Mouse (Mus musculus) left cerebral cortex, adult 9 months (tissue): ENCODE results near the gene Slc6a21.

ENCODE experiments used
- DNase-seq, 2 experiments: peaks; one replicate each; pipeline ENCODE4 v3.0.0; 2022; ENCODE audit warnings: low spot score in 2 of 2

Gene Slc6a21

DNA sequence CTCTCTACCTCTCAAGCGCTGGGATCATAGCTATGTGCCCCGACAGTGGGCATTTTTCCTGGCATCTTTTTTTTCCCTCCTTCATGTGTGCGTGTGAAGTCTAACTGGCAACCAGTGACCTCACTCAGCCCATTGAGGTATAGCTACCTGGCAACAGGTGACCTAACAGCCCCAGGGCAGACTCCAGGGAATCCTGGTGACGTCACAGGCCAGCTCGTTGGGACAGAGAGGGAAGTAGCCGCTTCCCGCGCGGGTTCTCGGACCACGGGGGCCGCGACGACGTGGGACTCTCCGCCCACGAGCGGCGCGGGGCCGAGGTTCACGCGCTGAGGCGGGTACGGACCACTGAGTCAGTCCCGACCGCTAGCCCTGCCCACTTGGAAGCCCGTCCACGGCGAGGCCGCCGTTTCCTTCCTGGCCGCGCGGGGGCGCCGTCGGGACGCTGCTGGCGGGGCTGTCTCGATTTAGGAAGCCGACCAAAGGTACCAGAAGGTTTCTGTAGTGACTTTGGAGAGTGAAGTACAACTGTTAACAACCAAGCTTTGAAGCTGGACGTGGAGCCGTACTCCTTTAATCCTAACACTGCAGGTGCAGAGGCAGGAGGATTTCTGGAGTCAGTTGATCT is at the start of gene Slc6a21:
Gene Slc6a21 (plus strand): TSS at position 378 of the 625 bp plus-strand sequence.
- peak in 1 of 2 experiments; percentile 82 for DNase-seq

DNA sequence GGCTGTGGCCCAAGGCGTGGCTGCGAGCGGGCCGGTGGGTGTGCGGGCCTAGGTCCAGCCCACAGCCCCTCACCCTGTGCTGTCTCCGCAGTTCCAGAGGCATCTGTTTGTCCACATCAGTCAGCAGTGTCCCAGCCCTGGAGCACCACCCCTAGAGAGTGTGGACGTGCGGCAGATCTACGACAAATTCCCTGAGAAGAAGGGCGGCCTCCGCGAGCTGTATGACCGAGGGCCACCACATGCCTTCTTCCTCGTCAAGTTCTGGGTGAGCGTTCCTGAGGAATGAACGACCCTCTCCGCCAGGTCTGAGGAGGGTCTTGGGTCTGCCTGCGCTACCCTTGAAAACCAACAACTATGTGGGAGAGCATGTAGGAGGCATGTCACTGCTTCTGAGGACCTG is 48.8 kb upstream of the Slc6a21 start:
- no peak for DNase-seq

DNA sequence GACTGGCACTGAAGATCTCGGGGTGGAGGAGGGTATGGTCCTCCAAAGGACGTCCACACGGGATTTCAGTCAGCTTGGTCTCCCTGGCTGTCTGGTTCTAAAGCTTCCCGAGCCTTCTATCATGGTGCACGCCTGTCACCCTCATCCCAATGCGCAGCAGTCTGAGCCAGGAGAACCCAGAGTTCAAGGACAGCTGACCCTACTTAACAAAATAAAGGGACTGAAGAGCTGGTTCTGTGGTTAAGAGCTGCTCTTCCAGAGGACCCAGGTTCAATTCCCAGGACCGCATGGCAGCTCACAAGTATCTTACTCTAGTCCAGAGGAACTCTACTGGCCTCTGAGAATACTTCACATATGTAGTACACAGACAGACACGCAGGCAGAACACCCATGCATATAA is 48.3 kb upstream of the Slc6a21 start:
- DNase-seq, result no peak

DNA sequence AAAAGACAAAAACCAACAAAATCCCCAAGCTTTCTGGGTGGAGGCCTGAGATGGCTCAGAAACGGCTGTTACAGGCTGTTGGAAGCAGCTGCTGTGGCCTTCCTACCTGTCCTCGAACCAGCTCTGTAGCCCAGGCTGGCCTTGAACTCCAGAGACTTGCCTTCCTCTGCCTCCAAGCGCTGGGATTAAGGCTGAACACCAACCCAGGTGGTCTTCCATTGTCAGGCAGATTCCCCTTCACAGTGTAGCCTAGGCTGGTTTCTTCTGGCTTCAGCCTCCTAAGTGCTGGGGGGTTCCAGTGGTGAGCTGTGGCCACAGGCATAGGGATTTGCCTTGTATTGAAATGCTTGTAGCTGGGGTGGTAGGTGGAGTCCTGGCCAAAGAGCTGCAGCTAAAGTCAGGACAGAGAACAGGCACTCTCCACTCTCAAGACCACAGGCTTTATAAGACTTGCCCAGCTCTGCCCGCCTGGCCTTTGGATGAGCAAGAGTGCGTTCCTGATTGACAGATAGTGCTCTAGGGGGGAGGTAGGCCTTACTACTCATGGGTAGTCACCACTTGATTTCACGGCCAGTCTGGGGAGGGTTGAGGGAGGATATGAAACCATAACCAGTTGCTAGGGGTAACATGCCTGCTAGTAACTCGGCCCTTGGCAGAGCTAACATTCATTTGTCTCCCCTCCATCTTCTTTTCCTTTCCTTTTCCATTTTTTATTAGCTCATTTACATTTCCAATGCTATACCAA is 47.7 kb upstream of the Slc6a21 start:
- no peak for DNase-seq

DNA sequence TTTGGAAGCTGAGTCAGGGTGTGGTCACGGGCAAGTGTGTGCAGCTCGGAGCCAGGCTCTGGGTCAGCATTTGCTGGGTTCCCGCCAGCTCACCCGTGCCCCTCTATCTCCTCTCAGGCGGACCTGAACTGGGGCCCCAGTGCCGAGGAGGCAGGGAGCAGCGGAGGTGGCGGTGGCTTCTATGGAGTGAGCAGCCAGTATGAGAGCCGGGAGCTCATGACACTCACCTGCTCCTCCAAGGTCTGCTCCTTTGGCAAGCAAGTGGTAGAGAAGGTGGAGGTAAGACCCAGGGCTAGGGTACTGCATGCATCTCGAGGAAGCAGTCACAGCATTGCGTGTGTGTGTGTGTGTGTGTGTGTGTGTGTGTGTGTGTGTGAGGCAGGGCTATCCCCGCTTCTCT is 46.1 kb upstream of the Slc6a21 start:
- no peak for DNase-seq

DNA sequence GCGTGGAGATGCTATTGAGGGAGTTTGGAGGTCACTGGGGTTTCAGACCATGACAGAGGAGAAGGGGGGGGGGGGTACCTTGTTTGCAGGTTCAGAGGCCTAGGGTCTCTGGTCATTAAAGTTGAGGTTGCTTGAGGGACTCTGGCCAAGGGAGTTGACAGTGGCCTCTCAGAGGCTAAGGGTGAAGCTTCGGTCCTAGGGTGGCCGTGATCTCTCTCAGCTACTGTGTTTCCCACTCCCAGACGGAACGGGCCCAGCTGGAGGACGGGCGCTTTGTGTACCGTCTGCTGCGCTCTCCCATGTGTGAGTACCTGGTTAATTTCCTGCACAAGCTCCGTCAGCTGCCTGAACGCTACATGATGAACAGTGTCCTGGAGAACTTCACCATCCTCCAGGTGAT is 45.4 kb upstream of the Slc6a21 start:
- no peak for DNase-seq

DNA sequence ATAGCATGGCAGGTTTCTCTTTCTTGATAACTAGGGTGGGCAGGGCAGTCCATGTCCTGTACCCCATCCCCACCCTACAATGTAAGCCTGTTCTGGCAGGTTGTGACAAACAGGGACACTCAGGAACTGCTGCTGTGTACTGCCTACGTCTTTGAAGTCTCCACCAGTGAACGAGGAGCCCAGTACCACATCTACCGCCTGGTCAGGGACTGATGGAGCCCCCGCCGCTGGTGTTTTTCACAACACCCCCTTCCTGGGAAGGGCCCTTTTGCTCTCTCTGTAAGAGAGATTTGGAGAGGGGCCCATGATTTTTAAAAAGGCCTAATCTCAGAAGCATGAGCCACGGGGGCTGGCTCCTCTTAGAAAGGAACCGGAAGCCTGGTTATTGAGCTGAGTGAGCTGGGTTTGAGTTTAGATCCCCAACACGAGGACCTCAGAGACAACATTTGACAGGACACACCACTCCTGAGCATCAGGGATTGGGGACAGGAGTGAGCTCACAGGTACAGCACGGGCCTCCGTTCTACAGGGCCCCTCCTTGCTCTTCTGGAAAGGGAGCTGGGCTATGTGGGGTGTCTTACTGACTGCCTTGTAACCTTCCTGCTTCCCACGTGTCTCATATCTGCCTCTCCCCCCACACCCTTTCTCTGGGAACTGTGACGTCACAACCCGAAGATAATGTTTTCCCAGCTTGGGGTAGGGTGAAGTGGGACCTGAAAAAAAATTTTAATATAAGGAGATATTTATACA is 44.4 kb upstream of the Slc6a21 start:
- DNase-seq, result peak in 1 of 2 experiments; percentile 66

DNA sequence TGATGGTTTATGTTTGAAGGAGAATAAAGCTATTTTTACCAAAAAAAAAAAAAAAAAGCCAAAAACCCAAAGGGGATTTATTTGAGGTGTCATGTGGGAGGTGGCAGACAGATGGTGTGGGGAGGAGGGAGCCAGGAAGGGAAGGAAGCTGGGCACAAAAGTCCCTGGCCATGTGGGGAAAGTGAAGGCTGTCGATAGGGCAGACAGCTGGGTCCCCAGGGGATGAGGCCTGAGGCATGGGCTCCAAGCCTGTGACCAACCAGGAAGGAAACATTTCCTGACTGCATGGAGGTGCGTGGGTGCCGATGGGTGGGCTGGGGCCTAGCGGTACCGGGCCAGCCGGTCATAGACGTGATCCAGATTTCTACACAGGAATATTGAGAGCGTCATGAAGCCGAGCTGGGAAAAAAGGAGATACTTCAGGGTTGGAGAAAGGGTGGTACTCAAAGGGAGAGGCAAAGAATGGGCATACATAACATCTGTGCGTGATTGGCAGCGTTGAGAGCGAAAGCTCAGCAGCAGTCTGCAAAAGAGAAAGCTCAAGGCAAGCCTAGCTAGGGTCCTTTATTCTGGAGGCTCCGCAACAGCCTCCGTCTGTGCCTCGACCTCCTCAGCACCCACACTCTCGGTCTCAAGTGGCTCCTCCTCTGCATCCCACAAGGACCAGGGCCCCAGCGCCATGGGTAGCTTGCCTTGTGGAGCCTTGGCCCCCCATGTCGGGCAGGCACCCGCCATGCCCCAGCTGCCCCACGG is 43.6 kb upstream of the Slc6a21 start:
- DNase-seq, result peak; percentile 55 to 87

DNA sequence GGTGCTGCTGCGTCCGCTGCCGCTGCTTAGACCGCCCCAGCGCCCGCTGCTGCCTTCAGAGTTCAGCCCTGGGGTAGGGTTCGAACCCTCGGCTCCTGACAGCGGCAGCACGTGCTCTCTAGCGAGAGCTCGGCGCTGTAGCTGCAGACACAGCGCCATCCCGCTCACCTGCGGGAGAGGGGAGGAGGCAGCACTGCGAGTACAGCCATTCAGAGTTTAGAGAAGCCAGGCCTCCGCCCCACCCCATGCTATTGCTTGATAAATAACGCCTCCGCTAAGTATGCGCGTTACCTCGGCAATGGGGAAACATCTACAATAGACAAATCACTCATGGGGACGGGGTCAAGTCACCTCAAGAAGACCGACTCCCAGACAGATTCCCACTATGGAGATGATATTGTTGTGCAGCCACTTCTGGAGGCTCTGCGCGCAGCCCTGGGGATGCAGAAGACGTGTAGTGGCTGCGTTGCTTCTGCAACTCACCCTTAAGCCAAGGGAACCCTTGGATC is 42.9 kb upstream of the Slc6a21 start:
- DNase-seq, result no peak

DNA sequence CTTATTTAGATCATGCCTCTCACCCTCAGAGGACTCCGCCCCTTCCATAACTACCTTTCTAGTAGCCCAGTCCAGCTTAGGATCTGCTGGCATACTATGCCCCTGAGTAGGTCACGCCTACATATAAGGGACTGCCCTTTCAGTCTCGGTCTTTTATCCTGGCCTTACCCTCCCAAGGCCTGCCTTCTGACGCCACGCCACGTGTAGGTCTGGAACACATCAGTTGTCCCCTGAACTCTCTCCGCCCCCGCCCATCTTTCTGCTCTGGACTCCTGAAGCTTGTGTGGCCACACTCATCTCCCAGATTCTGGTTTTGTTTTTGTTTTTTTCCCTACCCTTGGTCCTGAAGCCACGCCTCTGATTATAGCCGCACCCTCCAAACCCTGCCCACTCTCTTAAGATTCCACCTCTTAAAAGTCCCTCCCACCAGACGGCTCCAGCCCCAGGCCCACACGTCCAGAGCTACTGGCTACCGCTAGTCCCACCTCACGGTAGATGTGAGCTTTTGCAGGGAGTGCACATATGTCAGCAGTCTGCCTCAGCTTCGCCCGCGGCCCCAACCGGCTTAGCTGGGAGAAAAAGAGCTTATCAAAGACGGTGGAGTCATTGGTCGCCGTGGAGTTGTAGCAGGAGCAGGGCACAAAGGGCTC is 42.3 kb upstream of the Slc6a21 start:
- DNase-seq, result no peak

DNA sequence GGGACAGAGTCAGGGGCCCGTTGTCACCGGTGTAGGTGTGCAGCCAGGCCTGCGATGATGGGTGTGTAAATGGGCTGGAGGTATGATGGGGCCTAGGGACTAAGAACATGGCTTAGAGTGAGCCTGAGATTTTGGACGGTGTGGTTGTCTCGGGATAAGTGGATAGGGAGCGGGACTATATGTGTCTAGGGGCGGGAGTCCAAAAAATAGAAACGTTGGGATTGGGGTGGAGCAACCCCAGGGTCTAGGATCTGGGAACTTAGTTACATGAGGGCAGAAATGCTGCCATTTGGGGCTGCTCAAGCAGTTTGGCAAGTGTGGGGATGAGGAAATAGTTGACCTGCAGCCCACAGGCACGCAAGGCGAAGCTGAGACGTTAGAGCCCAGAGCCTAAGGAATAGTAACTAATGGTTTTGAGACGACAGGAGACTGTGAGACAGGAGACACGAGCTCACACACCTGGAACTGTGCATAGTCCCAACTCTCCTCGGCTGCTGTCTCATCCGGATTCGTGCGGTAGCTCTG is 41.6 kb upstream of the Slc6a21 start:
- DNase-seq, result no peak

DNA sequence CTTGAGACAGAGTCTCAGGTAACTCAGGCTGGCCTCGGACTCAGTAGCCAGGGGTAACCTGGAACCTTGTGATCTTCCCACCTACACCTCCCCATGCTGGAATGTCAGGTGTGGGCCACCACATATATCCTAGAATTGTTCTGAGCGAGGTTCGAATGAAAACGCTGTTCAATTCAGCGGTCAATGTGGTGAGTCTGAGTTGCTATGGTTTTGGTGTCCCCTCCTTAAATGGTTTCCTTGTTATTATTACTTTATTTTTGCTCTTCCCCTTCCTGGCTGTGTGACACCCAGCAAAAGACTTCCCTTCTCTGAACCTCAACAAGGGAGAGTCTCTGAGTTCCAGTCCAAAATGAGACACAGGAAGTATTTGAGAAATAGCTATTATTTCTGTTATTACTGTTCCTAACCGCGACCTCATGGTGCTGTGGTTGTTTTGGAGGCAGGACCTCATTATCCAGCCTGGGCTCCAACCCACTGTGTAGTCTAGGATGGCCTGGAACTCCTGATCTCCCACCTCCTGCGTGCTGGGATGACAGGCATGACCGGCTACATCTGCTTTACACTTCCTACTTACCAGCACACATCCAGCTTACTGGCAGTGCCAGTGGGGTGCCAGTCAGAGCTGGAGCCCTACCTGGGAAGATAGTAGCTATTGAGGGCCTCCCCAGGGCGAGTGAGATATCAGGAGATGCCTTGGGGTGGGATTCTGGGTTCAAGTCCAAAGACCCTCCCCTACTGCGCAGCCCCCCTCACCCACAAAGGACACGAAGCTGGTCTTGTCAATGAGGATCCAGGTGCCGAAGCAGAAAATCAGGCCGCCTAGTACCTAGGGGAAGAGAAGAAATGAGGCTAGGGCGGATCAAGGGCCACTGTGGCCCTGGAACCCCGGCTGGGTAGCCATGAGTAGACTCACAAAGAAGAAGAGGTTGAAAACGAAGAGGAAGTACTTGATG is 39.3 kb upstream of the Slc6a21 start:
- DNase-seq, result no peak

DNA sequence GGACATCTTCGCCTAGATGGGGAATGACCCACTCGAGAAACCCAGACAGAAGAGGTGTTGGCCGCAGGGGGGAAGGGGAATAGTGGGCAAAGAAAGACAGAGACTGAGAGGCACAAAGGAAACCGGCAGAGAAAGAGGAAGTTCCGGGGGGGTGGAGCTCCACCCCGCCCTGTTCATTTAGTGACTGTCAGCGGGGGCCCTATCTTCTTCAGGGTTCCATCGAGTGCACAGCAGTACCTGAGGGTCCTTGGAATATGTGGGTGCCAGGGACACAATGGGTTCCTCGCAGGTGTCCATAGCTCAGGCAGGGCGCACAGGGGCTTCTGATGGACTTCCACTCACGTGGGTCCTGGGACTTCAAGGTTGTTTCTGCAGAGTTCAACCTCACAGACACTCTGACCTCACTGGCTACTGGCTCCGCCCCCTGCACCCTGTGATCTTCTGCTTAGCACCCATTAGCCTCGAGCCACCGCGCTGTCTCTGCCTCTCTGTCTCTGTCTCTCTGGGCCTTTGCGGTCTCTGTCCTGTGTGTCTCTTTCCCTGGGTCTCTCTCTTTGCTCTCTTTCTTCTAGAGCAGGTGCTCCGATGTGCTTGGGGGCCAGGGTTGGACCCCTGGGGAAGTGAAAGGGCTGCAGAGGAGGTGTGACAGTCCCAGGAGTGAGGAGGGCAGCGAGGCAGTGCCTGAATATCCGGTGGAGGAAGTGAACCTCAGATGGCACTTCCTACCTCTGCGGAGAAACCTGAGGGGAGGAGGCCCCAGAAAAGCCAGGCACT is 38.4 kb upstream of the Slc6a21 start, which contains the start of gene Cd37:
Gene Cd37 (minus strand): TSS at position 393 of the 774 bp plus-strand sequence.
- no peak for DNase-seq

DNA sequence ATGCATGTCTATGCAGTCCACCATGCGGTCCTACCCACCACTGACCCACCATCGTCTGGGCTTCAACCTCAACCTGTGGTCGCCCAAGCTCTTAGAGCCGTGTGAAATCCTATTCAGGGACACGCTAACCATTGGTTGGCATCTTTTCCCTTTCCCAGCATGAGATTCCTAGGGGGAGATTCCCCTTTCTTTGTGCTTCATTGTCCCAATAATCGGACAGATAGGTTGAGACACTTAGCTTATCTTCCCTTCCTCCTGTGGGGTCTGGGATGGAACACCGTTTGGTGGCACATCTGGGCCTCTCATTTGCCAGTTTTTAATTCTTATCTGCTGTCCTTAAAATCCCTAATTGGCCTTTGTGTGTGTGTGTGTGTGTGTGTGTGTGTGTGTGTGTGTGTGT is 37.2 kb upstream of the Slc6a21 start:
- no peak for DNase-seq

DNA sequence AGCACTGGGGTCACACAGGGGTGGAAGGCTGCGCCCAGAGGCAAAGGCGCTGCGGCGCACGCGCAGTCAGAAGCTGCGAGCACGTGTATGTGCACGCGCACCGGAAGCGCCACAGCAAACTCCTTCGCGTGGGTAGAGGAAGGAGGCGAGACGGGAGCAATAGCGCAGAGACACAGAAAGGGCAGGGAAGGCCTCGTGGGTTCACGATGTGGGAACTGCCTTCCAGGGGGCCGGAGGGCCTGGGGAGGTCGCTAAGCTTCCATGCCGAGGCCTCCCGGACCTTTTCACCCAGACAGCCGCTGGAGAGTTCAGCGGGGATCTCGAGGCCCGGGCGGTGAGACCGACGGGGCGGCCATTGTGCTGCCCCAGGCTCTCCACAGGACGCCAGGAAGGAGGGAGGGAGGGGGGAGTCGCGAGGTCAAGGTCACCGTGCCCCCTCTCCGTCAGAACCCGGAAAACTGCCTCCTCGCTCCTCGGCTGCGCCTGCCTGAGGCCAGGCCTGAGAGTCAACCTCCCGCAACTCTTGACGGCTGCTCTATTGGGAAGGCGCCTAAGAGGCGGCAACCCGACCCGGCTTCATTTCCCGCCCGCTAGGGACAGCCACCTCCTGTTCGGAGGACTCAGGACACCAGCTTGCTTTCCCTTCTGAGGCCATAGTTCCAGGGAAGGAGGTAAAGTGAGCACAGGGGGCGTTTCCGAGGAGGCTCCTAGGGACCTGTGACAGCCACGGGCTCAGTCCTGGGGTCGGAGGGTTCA is 36.5 kb upstream of the Slc6a21 start, which contains the start of gene Slc6a16:
Gene Slc6a16 (plus strand): TSS at position 453 of the 756 bp plus-strand sequence.
- DNase-seq, result peak in 1 of 2 experiments; percentile 60

DNA sequence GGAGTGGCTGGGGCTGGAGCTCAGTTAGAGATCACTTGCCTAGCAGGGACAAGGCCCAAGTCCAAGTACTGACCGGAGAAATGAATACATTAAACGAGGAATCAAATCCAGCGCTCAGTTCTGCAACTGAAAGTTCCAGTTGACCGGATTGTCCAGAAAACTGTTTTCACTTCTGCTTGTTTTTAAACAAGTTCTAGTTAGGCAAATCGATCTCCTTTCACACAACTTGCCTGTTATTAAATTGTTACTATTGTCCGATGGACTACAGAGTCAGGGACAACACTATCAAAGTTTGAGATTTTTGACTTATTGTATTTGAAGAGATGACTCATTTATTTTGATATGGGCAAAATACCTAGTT is 35.9 kb upstream of the Slc6a21 start:
- no peak for DNase-seq

DNA sequence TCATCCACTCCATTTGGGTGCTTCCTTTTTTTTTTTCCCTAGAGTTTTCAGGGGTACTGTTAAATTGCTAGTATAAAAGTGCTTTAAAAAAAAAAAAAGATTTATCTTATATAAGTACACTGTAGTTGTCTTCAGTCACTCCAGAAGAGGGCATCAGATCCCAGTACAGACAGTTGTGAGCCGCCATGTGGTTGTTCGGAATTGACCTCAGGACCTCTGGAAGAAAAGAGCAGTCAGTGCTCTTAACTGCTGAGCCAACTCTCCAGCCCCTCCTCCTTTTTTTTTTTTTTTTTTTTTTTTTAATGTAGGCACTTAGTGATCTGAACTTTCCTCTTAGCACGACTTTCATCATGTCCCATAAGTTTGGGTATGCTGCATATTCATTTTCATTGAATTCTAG is 29.6 kb upstream of the Slc6a21 start:
- no peak for DNase-seq

DNA sequence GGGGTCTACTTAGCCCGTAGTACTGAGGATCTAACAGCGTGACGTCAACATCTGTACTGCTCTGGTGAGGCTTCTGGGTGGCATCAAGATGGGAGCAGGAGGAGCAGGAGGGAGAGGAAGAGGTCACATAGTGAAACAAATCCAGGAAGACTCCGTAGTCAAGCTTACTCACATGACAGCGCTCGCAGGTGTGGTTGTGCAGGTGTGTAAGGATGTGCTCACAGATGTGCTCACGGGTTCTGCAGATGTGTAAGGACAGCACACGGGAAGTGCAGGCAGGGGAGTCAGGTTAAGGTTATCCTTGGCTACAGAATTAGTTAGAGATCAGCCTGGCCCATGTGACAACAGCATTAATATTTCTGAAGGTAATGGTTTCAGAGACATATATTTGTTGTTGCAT is 23.5 kb upstream of the Slc6a21 start:
- DNase-seq, result no peak
